Mouse (Mus musculus): Measurements from ENCODE around the gene Gm49396. TPM values are rescaled to one million over a fixed set of nuclear protein-coding genes. Genes with fewer than 3 reads are reported as not detected.

The Gm49396 gene
- polyA plus RNA-seq, 1 experiment from 2014 or later = 12.6 TPM

DNA sequence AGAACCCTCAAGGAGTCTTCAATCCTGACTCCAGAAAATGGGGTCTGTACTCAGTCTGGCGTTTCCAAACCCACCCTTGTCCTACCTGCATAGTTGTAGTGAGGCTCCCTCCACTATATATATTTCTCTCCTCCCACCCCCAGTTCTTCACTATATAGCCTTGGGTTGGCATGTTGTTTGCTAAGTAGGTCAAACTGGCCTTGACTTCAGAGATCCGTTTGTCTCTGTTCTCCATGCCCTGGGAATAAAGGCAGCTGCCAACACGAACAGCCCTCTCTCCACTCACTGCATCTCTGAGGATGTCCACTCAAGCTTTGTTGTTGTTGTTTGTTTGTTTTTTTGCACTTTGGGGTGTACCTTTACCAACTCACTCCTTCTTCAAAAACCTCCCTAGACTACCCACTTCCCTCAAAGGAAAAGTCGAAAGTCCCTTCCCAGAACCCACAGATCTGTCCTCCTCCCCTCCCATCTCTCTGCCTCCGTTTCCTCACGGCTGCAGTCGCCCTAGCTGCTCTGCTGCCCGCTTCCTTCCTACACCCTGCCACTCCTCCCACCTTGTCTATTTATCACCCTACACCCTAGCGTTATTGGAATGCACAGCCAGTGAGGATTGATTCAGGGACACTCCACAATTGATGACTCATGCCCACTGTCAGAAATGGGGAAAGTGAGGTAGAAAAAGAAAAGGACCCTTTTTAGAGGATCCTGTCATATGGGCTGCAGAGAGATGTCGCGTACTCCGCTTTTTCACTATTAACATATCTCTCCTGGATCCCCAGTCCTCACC lies 4.3 kb upstream of the Gm49396 start:
- Histone ChIP-seq H3K27me3 (ENCODE audit: control insufficient read depth, insufficient read depth, low read length) (no peaks in the 10 kb centered on the region), H3K4me3 (replicated peaks; ENCODE audit: low read length) (peak overlapping the region; percentile 60), H3K9me3 (replicated peaks; ENCODE audit: control insufficient read depth, low read length) (no peaks in the 10 kb centered on the region), H3K4me2 (ENCODE audit: low read depth, low read length) (peak overlapping the region; percentile 97), H3K4me1 (ENCODE audit: control insufficient read depth, insufficient read depth, low read length) (peaks cover 15% of the 10 kb centered on the region), H3K9ac (ENCODE audit: low read length) (peak overlapping the region; percentile 74), H3K27ac (ENCODE audit: low read length) (peak overlapping the region; percentile 79), H3K36me3 (ENCODE audit: control insufficient read depth, insufficient read depth, low read length) (peaks cover 8% of the 10 kb centered on the region; the same call in 1 of the 2 replicates)
- no peak for ATAC-seq (ENCODE audit: insufficient read depth, low FRiP score)
- 9% methylated on average over 12 of the region's 12 CpGs for WGBS

GRCm38 (mm10) chr7:30559443-30559954 lies 3.6 kb upstream of the Gm49396 start, which contains the start of gene Lin37:
Gene Lin37 (minus strand): TSS chr7:30559838.
- Histone ChIP-seq H3K27me3 (ENCODE audit: control insufficient read depth, insufficient read depth, low read length) (no peaks in the 10 kb centered on the region), H3K4me1 (ENCODE audit: control insufficient read depth, insufficient read depth, low read length) (peaks cover 17% of the 10 kb centered on the region), H3K9ac (ENCODE audit: low read length) (peak within 1 kb of the TSS; percentile 74), H3K4me2 (ENCODE audit: low read depth, low read length) (peak within 1 kb of the TSS; percentile 97), H3K36me3 (ENCODE audit: control insufficient read depth, insufficient read depth, low read length) (peaks cover 8% of the 10 kb centered on the region; the same call in 1 of the 2 replicates), H3K27ac (ENCODE audit: low read length) (peak within 1 kb of the TSS; percentile 79), H3K4me3 (replicated peaks; ENCODE audit: low read length) (peak within 1 kb of the TSS; percentile 60), H3K9me3 (replicated peaks; ENCODE audit: control insufficient read depth, low read length) (no peaks in the 10 kb centered on the region)
- peak; percentile 88 for ATAC-seq (ENCODE audit: insufficient read depth, low FRiP score)
- WGBS = under 1% methylated on average over 20 of the region's 20 CpGs

DNA sequence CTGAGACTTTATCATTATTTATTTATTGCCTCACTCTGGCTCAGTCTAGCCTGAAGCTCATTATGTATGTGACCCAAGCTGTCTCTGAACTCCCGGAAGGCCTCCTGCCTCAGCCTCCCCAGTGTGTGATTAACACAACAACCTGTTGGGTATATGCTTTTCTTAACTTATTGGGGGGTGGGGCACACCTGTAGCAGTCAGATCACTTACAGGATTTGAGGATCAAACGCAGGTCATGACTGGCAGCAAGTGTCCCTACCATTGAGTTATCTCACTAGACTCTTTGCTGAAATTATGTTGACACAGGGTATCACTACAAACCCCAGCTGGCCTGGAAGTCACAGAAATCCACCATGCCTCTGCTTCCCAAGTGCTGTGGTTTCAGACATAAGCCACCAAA lies 2.8 kb upstream of the Gm49396 start:
- Histone ChIP-seq H3K4me3 (replicated peaks; ENCODE audit: low read length) (no peak overlapping the region), H3K4me1 (ENCODE audit: control insufficient read depth, insufficient read depth, low read length) (peaks cover 17% of the 10 kb centered on the region), H3K9ac (ENCODE audit: low read length) (no peak overlapping the region), H3K4me2 (ENCODE audit: low read depth, low read length) (peak overlapping the region; percentile 97; the same call in 1 of the 2 replicates), H3K36me3 (ENCODE audit: control insufficient read depth, insufficient read depth, low read length) (peaks cover 8% of the 10 kb centered on the region; the same call in 1 of the 2 replicates), H3K27ac (ENCODE audit: low read length) (no peak overlapping the region; the same call in 1 of the 2 replicates), H3K9me3 (replicated peaks; ENCODE audit: control insufficient read depth, low read length) (no peaks in the 10 kb centered on the region), H3K27me3 (ENCODE audit: control insufficient read depth, insufficient read depth, low read length) (no peaks in the 10 kb centered on the region)
- no peak for ATAC-seq (ENCODE audit: insufficient read depth, low FRiP score)
- WGBS = 67% methylated on average over 2 of the region's 2 CpGs

- H3K27me3 ChIP-seq (ENCODE audit: control insufficient read depth, insufficient read depth, low read length) = no peaks in the 10 kb centered on the region
- peak overlapping the region; percentile 78 for H3K9ac ChIP-seq (ENCODE audit: low read length)
- no peak for ATAC-seq (ENCODE audit: insufficient read depth, low FRiP score)
- H3K4me1 ChIP-seq (ENCODE audit: control insufficient read depth, insufficient read depth, low read length) = peaks cover 17% of the 10 kb centered on the region
- peak overlapping the region; percentile 70 for H3K4me3 ChIP-seq (replicated peaks; ENCODE audit: low read length)
- WGBS = under 1% methylated on average over 27 of the region's 27 CpGs
- H3K27ac ChIP-seq (ENCODE audit: low read length) = peak overlapping the region; percentile 97
- no peaks in the 10 kb centered on the region for H3K9me3 ChIP-seq (replicated peaks; ENCODE audit: control insufficient read depth, low read length)
- peak overlapping the region; percentile 68 for H3K4me2 ChIP-seq (ENCODE audit: low read depth, low read length)
- peaks cover 9% of the 10 kb centered on the region; the same call in 1 of the 2 replicates for H3K36me3 ChIP-seq (ENCODE audit: control insufficient read depth, insufficient read depth, low read length)
Measured at GRCm38 (mm10) chr7:30562526-30563116, 523 bp upstream of the Gm49396 start.

DNA sequence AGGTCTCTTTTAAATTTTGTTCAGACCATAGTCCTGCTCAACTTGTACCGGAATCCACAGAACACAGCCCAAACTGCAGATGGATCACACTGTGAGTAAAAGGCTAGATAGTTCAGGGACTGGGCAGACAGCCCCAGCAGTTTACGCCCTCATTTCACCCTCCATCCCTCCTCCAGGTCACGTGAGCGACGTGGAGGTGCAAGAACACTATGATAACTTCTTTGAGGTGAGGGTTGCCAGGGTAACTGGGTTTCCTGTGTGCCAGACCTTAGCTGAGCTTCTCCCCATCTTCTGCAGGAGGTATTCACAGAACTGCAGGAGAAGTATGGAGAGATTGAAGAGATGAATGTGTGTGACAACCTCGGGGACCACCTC lies 749 bp downstream of the Gm49396 start:
- Histone ChIP-seq H3K4me2 (ENCODE audit: low read depth, low read length) (peak overlapping the region; percentile 57), H3K4me3 (replicated peaks; ENCODE audit: low read length) (peak overlapping the region; percentile 70), H3K36me3 (ENCODE audit: control insufficient read depth, insufficient read depth, low read length) (peaks cover 15% of the 10 kb centered on the region; the same call in 1 of the 2 replicates), H3K9ac (ENCODE audit: low read length) (peak overlapping the region; percentile 82), H3K9me3 (replicated peaks; ENCODE audit: control insufficient read depth, low read length) (no peaks in the 10 kb centered on the region), H3K27ac (ENCODE audit: low read length) (peak overlapping the region; percentile 97), H3K27me3 (ENCODE audit: control insufficient read depth, insufficient read depth, low read length) (no peaks in the 10 kb centered on the region), H3K4me1 (ENCODE audit: control insufficient read depth, insufficient read depth, low read length) (peaks cover 7% of the 10 kb centered on the region)
- WGBS = 14% methylated on average over 6 of the region's 6 CpGs
- no peak for ATAC-seq (ENCODE audit: insufficient read depth, low FRiP score)

GRCm38 (mm10) chr7:30564970-30565571 lies 1.9 kb downstream of the Gm49396 start, which contains the start of gene Igflr1:
Gene Igflr1 (plus strand): TSS chr7:30565427.
- no peak within 1 kb of the TSS for H3K4me2 ChIP-seq (ENCODE audit: low read depth, low read length)
- H3K27ac ChIP-seq (ENCODE audit: low read length) = no peak within 1 kb of the TSS
- 92% methylated on average over 12 of the region's 12 CpGs for WGBS
- ATAC-seq (ENCODE audit: insufficient read depth, low FRiP score) = no peak
- H3K4me1 ChIP-seq (ENCODE audit: control insufficient read depth, insufficient read depth, low read length) = peaks cover 6% of the 10 kb centered on the region; the same call in 1 of the 2 replicates
- H3K9ac ChIP-seq (ENCODE audit: low read length) = no peak within 1 kb of the TSS
- no peaks in the 10 kb centered on the region for H3K9me3 ChIP-seq (replicated peaks; ENCODE audit: control insufficient read depth, low read length)
- no peak within 1 kb of the TSS for H3K4me3 ChIP-seq (replicated peaks; ENCODE audit: low read length)
- peaks cover 27% of the 10 kb centered on the region for H3K36me3 ChIP-seq (ENCODE audit: control insufficient read depth, insufficient read depth, low read length)
- no peaks in the 10 kb centered on the region for H3K27me3 ChIP-seq (ENCODE audit: control insufficient read depth, insufficient read depth, low read length)

GRCm38 (mm10) chr7:30566033-30566432 lies 2.9 kb downstream of the Gm49396 start:
- Histone ChIP-seq H3K4me3 (replicated peaks; ENCODE audit: low read length) (no peak overlapping the region), H3K27ac (ENCODE audit: low read length) (no peak overlapping the region), H3K4me1 (ENCODE audit: control insufficient read depth, insufficient read depth, low read length) (peaks cover 6% of the 10 kb centered on the region; the same call in 1 of the 2 replicates), H3K4me2 (ENCODE audit: low read depth, low read length) (no peak overlapping the region), H3K27me3 (ENCODE audit: control insufficient read depth, insufficient read depth, low read length) (no peaks in the 10 kb centered on the region), H3K9me3 (replicated peaks; ENCODE audit: control insufficient read depth, low read length) (no peaks in the 10 kb centered on the region), H3K36me3 (ENCODE audit: control insufficient read depth, insufficient read depth, low read length) (peaks cover 30% of the 10 kb centered on the region), H3K9ac (ENCODE audit: low read length) (no peak overlapping the region)
- ATAC-seq (ENCODE audit: insufficient read depth, low FRiP score) = no peak
- 80% methylated on average over 9 of the region's 9 CpGs for WGBS

GRCm38 (mm10) chr7:30567555-30567954 lies 4.4 kb downstream of the Gm49396 start:
- Histone ChIP-seq H3K27ac (ENCODE audit: low read length) (no peak overlapping the region), H3K9ac (ENCODE audit: low read length) (no peak overlapping the region), H3K4me1 (ENCODE audit: control insufficient read depth, insufficient read depth, low read length) (peaks cover 3% of the 10 kb centered on the region; the same call in 1 of the 2 replicates), H3K9me3 (replicated peaks; ENCODE audit: control insufficient read depth, low read length) (no peaks in the 10 kb centered on the region), H3K4me3 (replicated peaks; ENCODE audit: low read length) (no peak overlapping the region), H3K4me2 (ENCODE audit: low read depth, low read length) (no peak overlapping the region), H3K27me3 (ENCODE audit: control insufficient read depth, insufficient read depth, low read length) (no peaks in the 10 kb centered on the region), H3K36me3 (ENCODE audit: control insufficient read depth, insufficient read depth, low read length) (peaks cover 30% of the 10 kb centered on the region)
- ATAC-seq (ENCODE audit: insufficient read depth, low FRiP score) = no peak
- 84% methylated on average over 11 of the region's 11 CpGs for WGBS
